Mouse (Mus musculus) intestine, embryonic 16.5 days (tissue): ENCODE results near the gene Spata25. TPM values are rescaled to one million over a fixed set of nuclear protein-coding genes. Genes with fewer than 3 reads are reported as not detected.

Experiments
- ATAC-seq: fragments of 200-750 bp; cut with Nextera tagmentation; 2 replicates; pipeline ENCODE4 v1.8.0; 2017; ENCODE audit warnings: moderate TSS enrichment, moderate library complexity
- H3K27ac ChIP-seq: fragments of 300-500 bp; sonication (generic); 2 replicates; pipeline ENCODE4 v1.5.1; 2014; ENCODE audit warnings: mild to moderate bottlenecking, low read length
- H3K27me3 ChIP-seq: fragments of 300-500 bp; sonication (generic); replicated peaks from 2 replicates; pipeline ENCODE4 v1.6.1; 2014; ENCODE audit warnings: low read length, control low read depth, mixed read lengths; ENCODE audit not compliant: control insufficient read depth, insufficient read depth
- H3K36me3 ChIP-seq: fragments of 300-500 bp; sonication (generic); 2 replicates; pipeline ENCODE4 v1.6.1; 2014; ENCODE audit warnings: low read length, control low read depth; ENCODE audit not compliant: control insufficient read depth, insufficient read depth
- H3K4me1 ChIP-seq: fragments of 300-500 bp; sonication (generic); 2 replicates; pipeline ENCODE4 v1.6.1; 2014; ENCODE audit warnings: low read length, control low read depth, mixed read lengths; ENCODE audit not compliant: control insufficient read depth, insufficient read depth
- H3K4me2 ChIP-seq: fragments of 300-500 bp; sonication (generic); 2 replicates; pipeline ENCODE4 v1.6.1; 2014; ENCODE audit warnings: low read depth, low read length, control low read depth
- H3K4me3 ChIP-seq: fragments of 300-500 bp; sonication (generic); 2 replicates; pipeline ENCODE4 v1.5.1; 2014; ENCODE audit warnings: mild to moderate bottlenecking, low read length
- H3K9ac ChIP-seq: fragments of 300-500 bp; sonication (generic); 2 replicates; pipeline ENCODE4 v1.6.1; 2014; ENCODE audit warnings: low read depth, low read length
- H3K9me3 ChIP-seq: fragments of 300-500 bp; sonication (generic); 2 replicates; pipeline ENCODE4 v1.6.1; 2016; ENCODE audit warnings: low read length, control low read depth; ENCODE audit not compliant: control insufficient read depth
- WGBS: fragments of 180-500 bp; shearing (Covaris S2); extraction: QIAGEN DNeasy Blood & Tissue Kit; methylation state at CpG from one replicate; pipeline ENCODE4 v1.1.7; 2014; 5-methylcytosine and 5-hydroxymethylcytosine counted together
- polyA plus RNA-seq: library from polyadenylated mRNA; unstranded; fragments of >200 nt; fragmentation: Nextera tagmentation; extraction: Ambion mirVana; gene quantifications from 2 replicates; pipeline ENCODE4 v1.2.1, GENCODE M21; 2015

Gene Spata25
- polyA plus RNA-seq, 1 experiment from 2014 or later: not detected

DNA sequence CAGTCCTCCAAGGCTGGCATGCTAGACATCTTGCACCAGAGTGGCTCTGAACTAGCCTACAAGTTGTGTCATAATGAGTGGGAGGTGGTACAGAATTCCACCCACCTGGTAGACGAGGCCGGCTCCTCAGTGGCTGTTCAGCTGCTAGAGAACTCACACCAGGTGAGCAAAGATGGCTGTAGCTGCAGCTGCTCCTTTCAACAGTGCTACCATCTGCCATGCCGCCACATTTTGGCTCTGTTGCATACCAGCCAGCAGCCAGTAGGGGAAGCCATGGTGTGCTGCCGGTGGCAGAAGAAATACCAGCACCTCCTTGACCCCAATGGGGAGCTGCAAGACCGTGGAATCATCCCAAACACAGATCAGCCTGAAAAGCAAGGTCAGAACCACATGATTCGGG lies 7.3 kb downstream of the Spata25 start:
- H3K4me1 ChIP-seq: peaks cover 13% of the 10 kb centered on the region
- H3K36me3 ChIP-seq: peaks cover 15% of the 10 kb centered on the region
- H3K4me2 ChIP-seq: no peak overlapping the region
- ATAC-seq: no peak
- H3K27ac ChIP-seq: no peak overlapping the region
- H3K9me3 ChIP-seq: no peaks in the 10 kb centered on the region
- no peaks in the 10 kb centered on the region for H3K27me3 ChIP-seq
- no peak overlapping the region for H3K4me3 ChIP-seq
- WGBS: 84% methylated on average over 6 of the region's 6 CpGs
- H3K9ac ChIP-seq: no peak overlapping the region

GRCm38 (mm10) chr2:164817703-164818102 lies 10.6 kb downstream of the Spata25 start:
- Histone ChIP-seq H3K4me1 (peaks cover 12% of the 10 kb centered on the region), H3K4me3 (no peak overlapping the region), H3K9ac (no peak overlapping the region), H3K27me3 (no peaks in the 10 kb centered on the region), H3K36me3 (0 out of 2 replicates have a peak, but pooled peaks cover 2% of the 10 kb centered on the region), H3K9me3 (no peaks in the 10 kb centered on the region), H3K4me2 (no peak overlapping the region), H3K27ac (no peak overlapping the region)
- ATAC-seq: no peak
- 60% methylated on average over 5 of the region's 5 CpGs for WGBS

GRCm38 (mm10) chr2:164817206-164817605 lies 11.1 kb downstream of the Spata25 start:
- H3K27me3 ChIP-seq: no peaks in the 10 kb centered on the region
- H3K36me3 ChIP-seq: 0 out of 2 replicates have a peak, but pooled peaks cover 2% of the 10 kb centered on the region
- no peak overlapping the region for H3K27ac ChIP-seq
- 77% methylated on average over 6 of the region's 6 CpGs for WGBS
- H3K9me3 ChIP-seq: no peaks in the 10 kb centered on the region
- H3K9ac ChIP-seq: no peak overlapping the region
- H3K4me2 ChIP-seq: no peak overlapping the region
- no peak for ATAC-seq
- peaks cover 12% of the 10 kb centered on the region for H3K4me1 ChIP-seq
- H3K4me3 ChIP-seq: no peak overlapping the region

GRCm38 (mm10) chr2:164815821-164816220 lies 12.5 kb downstream of the Spata25 start:
- Histone ChIP-seq H3K27me3 (no peaks in the 10 kb centered on the region), H3K9me3 (no peaks in the 10 kb centered on the region), H3K9ac (no peak overlapping the region), H3K4me2 (no peak overlapping the region), H3K36me3 (no peaks in the 10 kb centered on the region), H3K27ac (no peak overlapping the region), H3K4me3 (no peak overlapping the region), H3K4me1 (peaks cover 12% of the 10 kb centered on the region)
- WGBS: 88% methylated on average over 8 of the region's 8 CpGs
- ATAC-seq: no peak

GRCm38 (mm10) chr2:164815348-164815747 lies 13.0 kb downstream of the Spata25 start:
- Histone ChIP-seq H3K9me3 (no peaks in the 10 kb centered on the region), H3K4me2 (no peak overlapping the region), H3K4me3 (no peak overlapping the region), H3K27me3 (no peaks in the 10 kb centered on the region), H3K4me1 (peaks cover 12% of the 10 kb centered on the region), H3K36me3 (no peaks in the 10 kb centered on the region), H3K9ac (no peak overlapping the region), H3K27ac (no peak overlapping the region)
- ATAC-seq: no peak
- WGBS: 87% methylated on average over 5 of the region's 5 CpGs

- 57% methylated on average over 2 of the region's 2 CpGs for WGBS
Measured at GRCm38 (mm10) chr2:164813557-164813956, 14.8 kb downstream of the Spata25 start.

DNA sequence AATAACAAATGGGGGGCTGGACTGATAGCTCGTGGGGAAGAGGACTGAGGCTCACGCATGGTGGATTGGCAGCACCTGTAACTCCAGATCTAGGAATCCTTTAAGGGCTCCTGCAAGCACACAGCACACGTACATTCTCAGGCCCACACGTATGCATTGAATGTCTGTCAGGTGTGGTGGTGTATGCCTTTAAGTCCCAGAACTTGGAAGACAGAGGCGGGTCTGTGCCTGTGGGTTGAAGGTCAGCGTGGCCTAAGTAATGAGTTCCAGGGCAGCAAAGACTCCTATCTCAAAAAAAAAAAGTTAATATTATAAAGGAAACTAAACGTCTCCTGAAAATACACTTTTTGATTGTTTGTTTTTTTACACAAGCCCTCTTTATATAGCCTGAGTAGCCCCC lies 21.7 kb downstream of the Spata25 start:
- no peaks in the 10 kb centered on the region; the same call in 1 of the 2 replicates for H3K36me3 ChIP-seq
- ATAC-seq: 0 out of 2 replicates have a peak, but pooled peaks have one; percentile 15
- no peak overlapping the region for H3K9ac ChIP-seq
- H3K4me3 ChIP-seq: 0 out of 2 replicates have a peak overlapping the region, but pooled peaks have one; percentile 67
- H3K27me3 ChIP-seq: no peaks in the 10 kb centered on the region
- H3K4me2 ChIP-seq: peak overlapping the region; percentile 59; the same call in 1 of the 2 replicates
- H3K4me1 ChIP-seq: peaks cover 13% of the 10 kb centered on the region
- H3K9me3 ChIP-seq: no peaks in the 10 kb centered on the region
- 58% methylated on average over 7 of the region's 7 CpGs for WGBS
- peak overlapping the region; percentile 33; the same call in 1 of the 2 replicates for H3K27ac ChIP-seq

More at GRCm38 (mm10) chr2:164813557-164813956, 14.8 kb downstream of the Spata25 start:
- Histone ChIP-seq H3K36me3 (no peaks in the 10 kb centered on the region; the same call in 1 of the 2 replicates), H3K9ac (no peak overlapping the region), H3K27me3 (no peaks in the 10 kb centered on the region), H3K4me1 (peaks cover 12% of the 10 kb centered on the region), H3K4me2 (no peak overlapping the region), H3K27ac (no peak overlapping the region), H3K9me3 (no peaks in the 10 kb centered on the region), H3K4me3 (no peak overlapping the region)
- ATAC-seq: peak; percentile 54

DNA sequence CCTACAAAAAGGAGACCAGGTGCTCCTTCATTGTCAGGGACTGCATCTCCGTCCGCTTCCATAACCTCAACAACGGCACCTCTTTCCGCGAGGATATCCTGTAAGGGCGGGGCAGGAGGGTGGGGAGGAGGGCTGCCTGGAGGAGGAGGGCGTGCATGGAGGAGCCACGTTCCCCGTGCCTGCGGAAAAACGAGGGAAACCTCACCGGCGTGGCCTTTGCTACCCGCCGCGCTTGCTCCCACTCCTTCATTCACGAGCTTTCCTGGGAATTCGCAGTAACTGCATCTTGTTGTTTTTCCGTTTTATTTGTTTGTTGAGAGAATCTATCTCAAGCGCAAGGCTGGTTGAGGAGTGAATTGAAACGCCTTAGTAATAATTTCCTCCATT lies 23.0 kb downstream of the Spata25 start:
- H3K9ac ChIP-seq: peak overlapping the region; percentile 74
- ATAC-seq: peak; percentile 71
- peak overlapping the region; percentile 82 for H3K27ac ChIP-seq
- H3K4me1 ChIP-seq: peaks cover 13% of the 10 kb centered on the region
- peaks cover under 1% of the 10 kb centered on the region; the same call in 1 of the 2 replicates for H3K36me3 ChIP-seq
- H3K4me2 ChIP-seq: peak overlapping the region; percentile 59
- no peaks in the 10 kb centered on the region for H3K27me3 ChIP-seq
- no peaks in the 10 kb centered on the region for H3K9me3 ChIP-seq
- under 1% methylated on average over 21 of the region's 21 CpGs for WGBS
- H3K4me3 ChIP-seq: peak overlapping the region; percentile 67

GRCm38 (mm10) chr2:164804533-164805331 lies 23.6 kb downstream of the Spata25 start, which contains the start of the genes Acot8 and Zswim3:
Acot8 (minus strand) TSS chr2:164804882.
Zswim3 (plus strand) TSS chr2:164805098.
- Histone ChIP-seq H3K4me1 (peaks cover 13% of the 10 kb centered on the region), H3K36me3 (peaks cover 2% of the 10 kb centered on the region; the same call in 1 of the 2 replicates), H3K4me3 (peak within 1 kb of the TSS; percentile 67), H3K27me3 (no peaks in the 10 kb centered on the region), H3K27ac (peak within 1 kb of the TSS; percentile 82), H3K9me3 (no peaks in the 10 kb centered on the region), H3K9ac (peak within 1 kb of the TSS; percentile 82), H3K4me2 (peak within 1 kb of the TSS; percentile 60)
- under 1% methylated on average over 47 of the region's 47 CpGs for WGBS
- ATAC-seq: peak; percentile 96
